Mouse (Mus musculus) liver, adult 2 months (tissue): ENCODE measurements around the gene Kif13a.

Source experiments
- CTCF ChIP-seq: fragments of 200-500 bp; IDR thresholded peaks from 2 replicates; pipeline ENCODE4 v1.5.1; 2011; ENCODE audit warnings: low read depth, low read length, control low read depth
- POLR2A ChIP-seq: fragments of 200-500 bp; IDR thresholded peaks from 2 replicates; pipeline ENCODE4 v1.6.1; 2011; ENCODE audit warnings: low read length, control low read depth; ENCODE audit not compliant: insufficient read depth; ENCODE audit errors: extremely low read depth

DNA sequence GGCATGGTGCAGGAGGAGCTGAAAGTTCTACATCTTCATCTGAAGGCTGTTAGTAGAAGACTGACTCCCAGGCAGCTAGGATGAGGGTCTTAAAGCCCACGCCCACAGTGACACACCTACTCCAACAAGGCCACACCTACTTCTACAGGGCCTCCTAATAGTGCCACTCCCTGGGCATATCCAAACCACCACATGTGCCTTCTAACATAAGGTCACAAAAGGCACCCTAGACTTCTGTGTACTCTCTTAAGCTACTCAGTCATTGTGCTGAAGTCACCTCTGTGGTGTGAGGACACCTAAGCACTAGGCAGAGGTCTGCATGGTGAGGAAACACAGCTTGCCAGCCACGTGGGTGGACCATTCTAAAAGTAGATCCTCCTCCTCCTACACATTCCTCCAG lies 187.3 kb downstream of the Kif13a start:
- no peak for TF ChIP-seq POLR2A
- no peak for TF ChIP-seq CTCF
